Mouse (Mus musculus): ENCODE results near the gene Ndufaf7. TPM values are rescaled to one million over a fixed set of nuclear protein-coding genes. Genes with fewer than 3 reads are reported as not detected.
A peak's percentile ranks its signal among the peaks of the same experiment; 100 is the strongest.

Gene Ndufaf7
- polyA plus RNA-seq, 1 experiment from 2014 or later: 60.0 TPM

DNA sequence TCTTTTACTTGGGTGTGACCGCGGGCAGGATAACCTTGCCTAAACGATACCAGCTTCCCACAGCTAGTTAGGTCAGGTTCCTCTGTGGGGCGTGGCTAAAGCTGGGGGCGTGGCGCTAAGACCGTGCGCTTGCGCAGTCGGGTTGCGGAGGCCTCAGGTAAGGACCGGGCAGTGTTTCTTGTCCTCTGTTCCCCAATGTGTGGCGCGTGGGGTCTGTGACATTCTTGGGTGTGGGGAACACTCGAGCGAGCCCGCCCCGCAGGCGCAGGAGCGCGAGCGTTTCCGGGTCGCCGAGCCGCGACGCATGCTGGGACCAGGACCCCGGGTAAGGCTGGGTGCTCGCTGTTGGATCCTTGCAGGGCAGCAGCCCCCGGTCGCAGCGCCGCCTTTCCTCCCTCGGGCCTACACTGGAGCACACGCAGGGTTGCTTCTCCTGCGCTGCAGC lies 20.5 kb upstream of the Ndufaf7 start, which contains the start of gene Cebpzos:
Gene Cebpzos, plus strand, starts transcription at position 132 of the 445 bp plus-strand sequence.
- H3K9me3 ChIP-seq: no peaks in the 10 kb centered on the region
- peak within 1 kb of the TSS; percentile 66 for H3K4me2 ChIP-seq
- H3K9ac ChIP-seq: peak within 1 kb of the TSS; percentile 74
- peak within 1 kb of the TSS; percentile 62 for H3K4me3 ChIP-seq
- H3K27me3 ChIP-seq: no peaks in the 10 kb centered on the region
- ATAC-seq (ENCODE audit: borderline replicate concordance, extremely low read depth, low FRiP score, low TSS enrichment): peak; percentile 95
- H3K4me1 ChIP-seq: peaks cover 17% of the 10 kb centered on the region
- under 1% methylated on average over 37 of the region's 37 CpGs for WGBS
- H3K36me3 ChIP-seq: peaks cover 25% of the 10 kb centered on the region
- peak within 1 kb of the TSS; percentile 89 for H3K27ac ChIP-seq

GRCm38 (mm10) chr17:78916899-78917298 lies 20.0 kb upstream of the Ndufaf7 start:
- Histone ChIP-seq H3K4me1 (peaks cover 17% of the 10 kb centered on the region), H3K4me3 (peak overlapping the region; percentile 62), H3K4me2 (peak overlapping the region; percentile 66), H3K9ac (peak overlapping the region; percentile 74), H3K36me3 (peaks cover 30% of the 10 kb centered on the region), H3K9me3 (no peaks in the 10 kb centered on the region), H3K27ac (peak overlapping the region; percentile 89), H3K27me3 (no peaks in the 10 kb centered on the region)
- under 1% methylated on average over 11 of the region's 11 CpGs for WGBS
- ATAC-seq (ENCODE audit: borderline replicate concordance, extremely low read depth, low FRiP score, low TSS enrichment): no peak

- Histone ChIP-seq H3K4me3 (peak overlapping the region; percentile 62), H3K9me3 (no peaks in the 10 kb centered on the region), H3K9ac (no peak overlapping the region), H3K27me3 (no peaks in the 10 kb centered on the region), H3K4me1 (peaks cover 17% of the 10 kb centered on the region), H3K36me3 (peaks cover 37% of the 10 kb centered on the region), H3K4me2 (peak overlapping the region; percentile 66), H3K27ac (no peak overlapping the region)
- WGBS: 41% methylated on average over 6 of the region's 6 CpGs
- ATAC-seq (ENCODE audit: borderline replicate concordance, extremely low read depth, low FRiP score, low TSS enrichment): no peak
Observed at GRCm38 (mm10) chr17:78917696-78918095, 19.2 kb upstream of the Ndufaf7 start.

DNA sequence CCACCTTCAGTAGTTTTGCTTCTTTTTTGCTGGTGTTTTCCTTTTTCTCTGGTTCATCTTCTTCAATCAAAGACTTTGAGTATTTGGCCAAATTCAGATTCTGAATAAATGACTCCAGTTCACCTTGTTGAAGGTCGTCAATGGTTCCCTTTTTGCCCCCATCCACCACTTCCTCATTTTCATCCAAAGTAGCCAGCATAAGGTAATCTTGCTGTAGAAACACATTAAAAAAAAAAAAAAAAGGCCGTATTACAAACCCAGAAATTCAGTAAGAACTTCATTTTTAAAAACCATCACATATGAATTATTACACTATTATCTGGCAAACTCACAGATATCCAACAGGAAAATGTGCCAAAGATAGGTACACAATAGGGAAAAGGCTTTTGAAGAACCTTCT lies 1.1 kb upstream of the Ndufaf7 start:
- Histone ChIP-seq H3K36me3 (peaks cover 43% of the 10 kb centered on the region), H3K9me3 (no peaks in the 10 kb centered on the region), H3K4me3 (peak overlapping the region; percentile 72), H3K4me1 (peaks cover 24% of the 10 kb centered on the region), H3K4me2 (peak overlapping the region; percentile 75), H3K27me3 (no peaks in the 10 kb centered on the region), H3K27ac (no peak overlapping the region), H3K9ac (peak overlapping the region; percentile 75)
- WGBS: 81% methylated on average over 2 of the region's 2 CpGs
- no peak for ATAC-seq (ENCODE audit: borderline replicate concordance, extremely low read depth, low FRiP score, low TSS enrichment)

DNA sequence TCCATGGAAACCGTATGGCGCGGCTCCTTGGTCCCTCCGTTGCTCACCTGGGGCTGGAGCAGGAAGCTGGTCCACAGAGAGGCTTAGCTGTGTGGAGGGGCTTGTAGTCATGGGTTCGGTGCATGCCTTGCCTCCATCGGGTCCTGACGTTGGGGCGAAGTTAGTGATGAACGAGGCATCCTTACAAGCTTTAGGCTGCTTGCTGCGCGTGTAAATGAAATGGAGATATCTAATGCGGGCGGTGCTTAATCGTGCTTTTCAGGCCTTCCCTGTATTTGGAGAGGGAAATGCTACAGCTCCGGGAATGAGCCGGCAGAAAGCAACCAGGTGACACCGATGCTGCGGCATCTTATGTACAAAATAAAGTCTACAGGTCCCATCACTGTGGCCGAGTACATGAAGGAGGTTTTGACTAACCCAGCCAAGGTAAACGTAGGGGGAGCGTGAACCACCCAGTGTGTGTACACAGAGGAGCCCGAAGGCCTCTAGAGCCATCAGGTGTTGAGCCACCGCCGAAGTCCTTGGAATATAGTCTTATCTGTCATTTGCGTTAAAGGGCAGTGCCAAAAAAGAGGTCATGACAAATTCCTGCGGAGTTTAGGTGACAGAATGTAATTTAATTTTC lies 405 bp downstream of the Ndufaf7 start:
- H3K4me3 ChIP-seq: peak overlapping the region; percentile 72
- H3K36me3 ChIP-seq: peaks cover 40% of the 10 kb centered on the region
- H3K27ac ChIP-seq: no peak overlapping the region
- H3K9ac ChIP-seq: peak overlapping the region; percentile 75
- H3K4me2 ChIP-seq: peak overlapping the region; percentile 75
- peaks cover 24% of the 10 kb centered on the region for H3K4me1 ChIP-seq
- H3K27me3 ChIP-seq: no peaks in the 10 kb centered on the region
- 5% methylated on average over 26 of the region's 26 CpGs for WGBS
- no peak; the same call in 1 of the 2 replicates for ATAC-seq (ENCODE audit: borderline replicate concordance, extremely low read depth, low FRiP score, low TSS enrichment)
- no peaks in the 10 kb centered on the region for H3K9me3 ChIP-seq

DNA sequence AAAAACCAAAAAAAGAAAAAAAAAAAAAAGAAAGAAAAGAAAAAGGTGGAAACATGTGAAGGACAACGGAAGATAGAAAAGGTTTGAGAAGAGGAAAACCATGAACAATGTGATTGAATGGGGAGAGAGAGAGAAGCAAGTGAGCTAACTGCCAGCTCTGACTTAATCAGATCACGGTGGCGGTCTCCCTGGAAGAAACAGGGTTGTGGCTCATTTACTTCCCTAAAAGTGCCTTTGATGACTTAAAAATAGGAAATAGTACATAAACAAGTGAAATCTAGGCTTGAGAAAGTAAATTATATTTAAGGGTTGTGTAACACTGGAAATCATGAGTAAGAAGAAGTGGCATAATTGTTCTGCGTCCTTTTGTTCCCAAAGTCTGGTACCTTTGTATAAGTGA lies 2.0 kb downstream of the Ndufaf7 start:
- 88% methylated on average over 4 of the region's 4 CpGs for WGBS
- Histone ChIP-seq H3K4me3 (no peak overlapping the region), H3K27ac (no peak overlapping the region), H3K9me3 (no peaks in the 10 kb centered on the region), H3K36me3 (peaks cover 37% of the 10 kb centered on the region), H3K9ac (no peak overlapping the region), H3K27me3 (no peaks in the 10 kb centered on the region), H3K4me1 (peaks cover 18% of the 10 kb centered on the region), H3K4me2 (no peak overlapping the region)
- ATAC-seq (ENCODE audit: borderline replicate concordance, extremely low read depth, low FRiP score, low TSS enrichment): no peak

GRCm38 (mm10) chr17:78942579-78942978 lies 5.6 kb downstream of the Ndufaf7 start:
- Histone ChIP-seq H3K9me3 (no peaks in the 10 kb centered on the region), H3K4me1 (0 out of 2 replicates have a peak, but pooled peaks cover 3% of the 10 kb centered on the region), H3K9ac (no peak overlapping the region), H3K36me3 (peaks cover 30% of the 10 kb centered on the region), H3K27ac (no peak overlapping the region), H3K4me2 (no peak overlapping the region), H3K27me3 (no peaks in the 10 kb centered on the region), H3K4me3 (no peak overlapping the region)
- no peak for ATAC-seq (ENCODE audit: borderline replicate concordance, extremely low read depth, low FRiP score, low TSS enrichment)
- 42% methylated on average over 11 of the region's 11 CpGs for WGBS

- H3K4me3 ChIP-seq: no peak overlapping the region
- no peak overlapping the region for H3K9ac ChIP-seq
- no peaks in the 10 kb centered on the region for H3K27me3 ChIP-seq
- H3K27ac ChIP-seq: no peak overlapping the region
- H3K4me1 ChIP-seq: peaks cover 3% of the 10 kb centered on the region; the same call in 1 of the 2 replicates
- no peaks in the 10 kb centered on the region for H3K9me3 ChIP-seq
- H3K36me3 ChIP-seq: peaks cover 76% of the 10 kb centered on the region
- WGBS: 89% methylated on average over 5 of the region's 5 CpGs
- no peak for ATAC-seq (ENCODE audit: borderline replicate concordance, extremely low read depth, low FRiP score, low TSS enrichment)
- H3K4me2 ChIP-seq: no peak overlapping the region
Observed at GRCm38 (mm10) chr17:78951225-78951624, 14.3 kb downstream of the Ndufaf7 start.

DNA sequence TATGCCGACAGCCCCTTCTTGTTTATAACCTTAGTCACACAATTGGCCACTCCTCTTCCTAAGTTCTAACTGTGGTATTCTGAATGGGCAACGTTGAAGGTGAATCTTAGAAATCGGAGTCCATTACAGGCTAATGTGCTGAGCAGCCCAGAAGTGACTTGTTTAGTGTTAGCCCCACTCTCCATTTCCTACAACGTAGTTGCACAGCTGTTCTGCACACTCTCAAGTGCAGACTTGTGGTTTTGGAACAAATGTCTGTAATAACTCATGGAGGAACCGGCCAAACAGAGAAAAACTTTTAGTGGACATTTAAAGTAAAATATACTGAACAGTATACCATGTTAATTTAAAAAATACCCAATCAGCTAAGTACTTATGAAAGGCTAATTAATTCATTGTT lies 15.1 kb downstream of the Ndufaf7 start:
- WGBS: 88% methylated on average over 5 of the region's 5 CpGs
- Histone ChIP-seq H3K4me3 (no peak overlapping the region), H3K27me3 (no peaks in the 10 kb centered on the region), H3K36me3 (peaks cover 76% of the 10 kb centered on the region), H3K27ac (no peak overlapping the region), H3K4me1 (peaks cover 3% of the 10 kb centered on the region; the same call in 1 of the 2 replicates), H3K9me3 (no peaks in the 10 kb centered on the region), H3K4me2 (no peak overlapping the region), H3K9ac (no peak overlapping the region)
- no peak for ATAC-seq (ENCODE audit: borderline replicate concordance, extremely low read depth, low FRiP score, low TSS enrichment)

GRCm38 (mm10) chr17:78953240-78953639 lies 16.3 kb downstream of the Ndufaf7 start:
- ATAC-seq (ENCODE audit: borderline replicate concordance, extremely low read depth, low FRiP score, low TSS enrichment): peak; percentile 64; the same call in 1 of the 2 replicates
- Histone ChIP-seq H3K4me2 (no peak overlapping the region), H3K4me3 (no peak overlapping the region), H3K27ac (peak overlapping the region; percentile 60), H3K27me3 (no peaks in the 10 kb centered on the region), H3K36me3 (peaks cover 77% of the 10 kb centered on the region), H3K9me3 (no peaks in the 10 kb centered on the region), H3K9ac (no peak overlapping the region), H3K4me1 (peaks cover 3% of the 10 kb centered on the region; the same call in 1 of the 2 replicates)
- 61% methylated on average over 8 of the region's 8 CpGs for WGBS

DNA sequence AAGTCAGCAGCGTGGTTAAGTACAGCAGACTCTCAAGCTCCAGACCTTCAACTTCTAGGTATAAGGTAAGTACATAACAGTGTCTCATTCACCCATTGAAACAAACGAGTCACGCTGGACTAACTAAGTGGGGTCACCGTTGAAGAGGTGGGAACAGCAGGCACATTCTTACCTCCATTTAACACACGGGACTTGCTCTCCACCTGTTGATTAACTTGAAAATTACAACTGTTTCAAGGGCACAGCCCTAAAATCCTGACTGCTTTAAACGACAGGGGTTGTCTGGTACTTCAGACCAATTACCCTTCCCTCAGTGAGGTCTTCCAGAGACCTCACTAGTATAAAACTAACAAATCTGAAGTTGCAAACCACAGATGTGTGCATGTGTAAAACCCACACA lies 22.5 kb downstream of the Ndufaf7 start:
- Histone ChIP-seq H3K36me3 (peaks cover 69% of the 10 kb centered on the region), H3K9me3 (no peaks in the 10 kb centered on the region), H3K4me2 (no peak overlapping the region), H3K4me1 (no peaks in the 10 kb centered on the region), H3K27me3 (no peaks in the 10 kb centered on the region), H3K9ac (no peak overlapping the region), H3K27ac (no peak overlapping the region), H3K4me3 (no peak overlapping the region)
- no peak for ATAC-seq (ENCODE audit: borderline replicate concordance, extremely low read depth, low FRiP score, low TSS enrichment)
- 64% methylated on average over 6 of the region's 6 CpGs for WGBS

GRCm38 (mm10) chr17:78964387-78964786 lies 27.5 kb downstream of the Ndufaf7 start:
- H3K9ac ChIP-seq: no peak overlapping the region
- peaks cover 49% of the 10 kb centered on the region for H3K36me3 ChIP-seq
- no peaks in the 10 kb centered on the region for H3K27me3 ChIP-seq
- no peak overlapping the region for H3K4me3 ChIP-seq
- H3K4me2 ChIP-seq: no peak overlapping the region
- ATAC-seq (ENCODE audit: borderline replicate concordance, extremely low read depth, low FRiP score, low TSS enrichment): no peak
- H3K9me3 ChIP-seq: no peaks in the 10 kb centered on the region
- WGBS: 88% methylated on average over 1 of the region's 1 CpGs
- no peak overlapping the region for H3K27ac ChIP-seq
- H3K4me1 ChIP-seq: 0 out of 2 replicates have a peak, but pooled peaks cover 3% of the 10 kb centered on the region
